Mouse (Mus musculus): ENCODE data around the gene Olfr1502. TPM values are rescaled to one million over a fixed set of nuclear protein-coding genes. Genes with fewer than 3 reads are reported as not detected.

Olfr1502 gene
- polyA plus RNA-seq, 1 experiment from 2014 or later = not detected

Other genes starting within 250 kb of the Olfr1502 start
- gene Olfr1487, start 244.4 kb upstream of the Olfr1502 start, polyA plus RNA-seq (2014; fragmentation: Nextera tagmentation; extraction: Ambion mirVana) = not detected in 2 replicates
- not detected in 2 replicates for gene Olfr1489, start 230.2 kb upstream of the Olfr1502 start, polyA plus RNA-seq (2014; fragmentation: Nextera tagmentation; extraction: Ambion mirVana)
- gene Olfr1490, start 210.7 kb upstream of the Olfr1502 start, polyA plus RNA-seq (2014; fragmentation: Nextera tagmentation; extraction: Ambion mirVana) = not detected in 2 replicates
- gene Olfr1491, start 164.5 kb upstream of the Olfr1502 start, polyA plus RNA-seq (2014; fragmentation: Nextera tagmentation; extraction: Ambion mirVana) = not detected in 2 replicates
- gene Olfr1493-ps1, start 138.5 kb upstream of the Olfr1502 start, polyA plus RNA-seq (2014; fragmentation: Nextera tagmentation; extraction: Ambion mirVana) = not detected in 2 replicates
- gene Olfr1494, start 122.1 kb upstream of the Olfr1502 start, polyA plus RNA-seq (2014; fragmentation: Nextera tagmentation; extraction: Ambion mirVana) = not detected in 2 replicates
- not detected in 2 replicates for gene Olfr1495, start 97.2 kb upstream of the Olfr1502 start, polyA plus RNA-seq (2014; fragmentation: Nextera tagmentation; extraction: Ambion mirVana)
- gene Olfr1496, start 83.9 kb upstream of the Olfr1502 start, polyA plus RNA-seq (2014; fragmentation: Nextera tagmentation; extraction: Ambion mirVana) = not detected in 2 replicates
- not detected in 2 replicates for gene Olfr1497, start 63.6 kb upstream of the Olfr1502 start, polyA plus RNA-seq (2014; fragmentation: Nextera tagmentation; extraction: Ambion mirVana)
- gene Olfr1499, start 42.3 kb upstream of the Olfr1502 start, polyA plus RNA-seq (2014; fragmentation: Nextera tagmentation; extraction: Ambion mirVana) = not detected in 2 replicates
- not detected in 2 replicates for gene Olfr1500, start 31.3 kb upstream of the Olfr1502 start, polyA plus RNA-seq (2014; fragmentation: Nextera tagmentation; extraction: Ambion mirVana)
- gene Olfr1501, start 11.1 kb upstream of the Olfr1502 start, polyA plus RNA-seq (2014; fragmentation: Nextera tagmentation; extraction: Ambion mirVana) = not detected in 2 replicates
- gene Olfr1504, start 36.1 kb downstream of the Olfr1502 start, polyA plus RNA-seq (2014; fragmentation: Nextera tagmentation; extraction: Ambion mirVana) = not detected in 2 replicates
- gene Olfr1505, start 51.7 kb downstream of the Olfr1502 start, polyA plus RNA-seq (2014; fragmentation: Nextera tagmentation; extraction: Ambion mirVana) = not detected in 2 replicates

Measured in heart, embryonic 11.5 days (tissue).